Mouse (Mus musculus) gastrocnemius, adult 2 months (tissue): ENCODE data around the gene Slc16a11. TPM values are rescaled to one million over a fixed set of nuclear protein-coding genes. Genes with fewer than 3 reads are reported as not detected.

ENCODE experiments used
- DNase-seq: peaks from one replicate; pipeline ENCODE4 v3.0.0; 2022
- H3K27ac ChIP-seq: fragments of 200-600 bp; 2 replicates; pipeline ENCODE4 v1.8.1; 2022; ENCODE audit warnings: mild to moderate bottlenecking
- H3K4me3 ChIP-seq: fragments of 200-600 bp; 2 replicates; pipeline ENCODE4 v1.8.1; 2022; ENCODE audit warnings: mild to moderate bottlenecking, moderate library complexity
- CTCF ChIP-seq: fragments of 200-600 bp; IDR thresholded peaks from 2 replicates; pipeline ENCODE4 v1.8.1; 2022; ENCODE audit warnings: antibody characterized with exemption, mild to moderate bottlenecking, moderate library complexity
- intact Hi-C: fragments of 180-260 bp; cut with DNase I; formaldehyde crosslinking; loops from one replicate; pipeline ENCODE4 v1.15.1; 2025
- total RNA-seq, 2 experiments: library from RNA; stranded (reverse); gene quantifications; 2 replicates each; pipeline ENCODE4 v1.2.3; 2021

The Slc16a11 gene
- total RNA-seq, 2 experiments from 2014 or later = not detected

DNA sequence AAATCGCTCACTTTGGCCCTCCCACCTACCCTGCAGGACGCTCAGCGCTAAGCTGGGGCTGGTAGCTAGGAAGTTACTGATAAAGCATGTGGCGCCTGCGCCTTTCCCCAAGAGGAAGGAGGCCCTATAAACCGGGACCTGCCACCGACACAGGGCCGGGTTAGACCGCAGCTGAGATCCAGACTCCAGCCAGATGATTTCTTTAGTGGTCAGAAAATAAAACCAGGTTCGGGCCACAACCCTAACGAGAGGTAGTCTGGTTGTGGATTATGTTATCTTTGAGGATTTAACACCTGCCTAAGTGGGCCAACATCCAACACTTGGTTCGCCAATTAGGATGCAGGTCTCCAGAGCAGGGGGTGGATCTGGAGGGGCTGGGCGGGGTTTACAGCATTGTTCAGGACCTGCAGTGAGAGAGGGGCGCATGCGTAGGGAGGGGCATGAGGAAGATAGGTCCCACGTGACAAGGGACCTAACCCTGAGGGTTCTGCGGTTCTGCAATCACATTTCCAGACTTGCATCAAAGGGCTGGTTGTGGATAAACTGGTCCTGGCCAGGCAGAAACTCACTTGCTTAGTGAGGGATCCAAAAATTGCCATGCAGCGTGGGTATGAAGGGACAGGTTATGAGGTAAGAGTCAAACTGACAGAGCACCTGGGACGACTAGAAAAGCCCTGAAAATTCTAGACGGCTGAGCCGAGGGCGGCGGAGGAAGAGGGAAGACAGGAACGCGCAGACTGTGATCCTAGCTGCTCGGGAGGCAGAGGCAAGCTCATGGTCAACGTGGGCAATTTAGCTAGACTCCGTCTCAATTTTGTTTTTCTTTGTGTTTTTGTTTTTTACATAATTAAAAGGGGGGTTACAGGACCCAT lies 8.4 kb downstream of the Slc16a11 start, which contains the start of gene Slc16a13:
Gene Slc16a13, minus strand, starts transcription at position 334 of the 872 bp plus-strand sequence.
- no peak for TF ChIP-seq CTCF
- peak; percentile 89 for DNase-seq
- intact Hi-C loops = no loop called here

DNA sequence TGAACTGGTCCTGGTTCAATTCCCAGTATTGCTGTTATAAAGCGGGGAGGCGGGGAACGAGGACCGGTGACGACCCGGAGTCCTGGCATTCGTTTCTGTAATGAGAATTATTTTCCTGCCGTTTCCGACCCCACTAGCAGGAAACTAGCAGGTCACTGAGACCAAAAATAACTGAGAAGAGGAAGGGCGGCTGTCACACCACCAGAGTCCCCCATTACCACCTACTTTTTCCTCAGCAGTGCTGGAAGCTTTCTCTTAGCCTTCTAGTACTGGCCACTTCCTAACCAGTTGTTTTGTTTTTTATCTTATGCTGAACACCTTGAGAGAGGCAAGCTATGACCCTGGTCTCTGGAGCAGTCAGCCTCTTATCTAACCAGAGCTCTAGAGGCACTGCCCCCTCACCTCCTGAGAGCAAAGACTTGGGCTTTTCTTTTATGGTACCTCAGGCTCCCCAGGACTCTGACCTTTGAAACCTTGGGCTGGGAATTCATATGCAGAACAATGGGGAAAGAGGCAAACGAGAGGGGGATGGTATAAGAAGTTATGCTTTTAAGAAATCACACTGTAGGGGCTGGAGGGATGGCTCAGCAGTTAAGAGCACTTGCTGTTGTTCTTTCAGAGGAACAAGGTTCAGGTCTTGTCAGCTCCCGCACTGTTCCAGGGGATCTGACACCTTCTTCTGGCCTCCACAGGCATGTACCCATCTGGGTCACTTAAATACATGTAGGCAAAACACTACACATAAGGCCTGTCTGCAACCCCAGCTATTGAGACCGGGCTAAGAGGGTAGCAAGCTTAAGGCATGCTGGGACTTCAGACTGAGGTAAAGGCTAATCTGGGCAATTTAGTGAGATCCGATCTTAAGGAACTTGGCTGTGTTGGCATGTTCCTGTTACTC lies 9.3 kb downstream of the Slc16a11 start:
- intact Hi-C loops = no loop called here
- no peak for TF ChIP-seq CTCF
- no peak for DNase-seq
- Histone ChIP-seq H3K4me3 (peak overlapping the region; percentile 78), H3K27ac (peak overlapping the region; percentile 90)

More for the DNA sequence above, 8.4 kb downstream of the Slc16a11 start, which contains the start of gene Slc16a13:
- peak within 1 kb of the TSS; percentile 90 for H3K27ac ChIP-seq
- peak within 1 kb of the TSS; percentile 78 for H3K4me3 ChIP-seq

DNA sequence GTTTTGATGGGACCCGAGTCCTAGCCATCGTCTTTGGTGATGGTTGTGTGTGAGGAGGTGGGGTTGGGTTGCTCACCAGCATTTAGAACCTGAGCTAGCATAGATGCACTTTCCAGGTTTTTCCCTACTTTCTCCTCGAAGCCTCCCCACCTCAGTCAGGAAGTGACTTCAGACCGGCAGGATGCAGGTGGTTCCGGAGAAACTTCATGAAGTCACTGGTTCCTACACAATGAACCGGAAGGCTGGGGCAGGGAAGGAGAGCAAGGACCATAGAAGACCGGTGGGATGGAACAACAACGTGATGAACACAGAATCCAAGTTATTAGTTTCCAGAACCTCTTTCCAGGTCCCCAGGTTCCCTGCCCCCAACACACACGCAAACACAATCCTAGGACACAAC lies 11.2 kb downstream of the Slc16a11 start:
- intact Hi-C loops = no loop called here
- peak overlapping the region; percentile 92 for H3K27ac ChIP-seq
- no peak for TF ChIP-seq CTCF
- DNase-seq = no peak
- H3K4me3 ChIP-seq = peak overlapping the region; percentile 78

DNA sequence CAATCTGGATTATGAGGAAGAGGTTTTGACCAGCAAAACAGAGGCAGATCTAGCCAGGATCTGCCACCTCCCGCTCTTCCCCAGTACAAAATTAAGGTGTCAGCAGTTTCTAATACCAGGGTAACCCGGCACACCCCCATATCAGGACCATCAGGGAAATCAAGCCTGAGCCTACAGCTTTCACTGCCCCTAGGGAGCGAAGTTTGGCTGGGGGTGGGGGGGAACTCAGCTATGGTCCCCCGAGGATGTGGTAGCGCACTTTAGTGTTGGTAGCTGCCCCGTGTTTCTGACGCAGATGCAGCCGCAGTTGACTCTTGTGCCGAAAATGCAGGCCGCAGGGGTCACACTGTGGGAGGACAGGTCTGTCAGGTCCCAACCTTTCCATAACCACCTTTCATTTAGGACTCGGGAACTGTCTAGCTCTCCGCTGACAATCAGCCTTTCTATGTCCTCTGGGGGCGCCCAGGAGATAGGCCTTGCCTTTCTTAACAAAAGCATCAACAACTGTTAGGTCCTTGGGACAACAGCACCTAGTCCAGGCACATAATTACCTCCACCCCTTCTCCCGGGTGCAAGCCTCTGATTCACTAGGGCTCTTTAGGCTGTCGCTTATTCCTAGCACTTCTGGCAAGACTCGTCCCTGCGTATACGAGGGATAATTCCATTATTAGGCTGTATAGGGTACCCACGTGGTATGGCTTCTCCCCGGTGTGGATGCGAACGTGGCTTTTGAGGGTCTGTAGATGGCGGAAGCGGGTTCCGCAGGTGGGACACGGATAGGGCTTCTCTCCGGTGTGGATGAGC lies 13.4 kb downstream of the Slc16a11 start:
- TF ChIP-seq CTCF = no peak
- peak overlapping the region; percentile 73 for H3K4me3 ChIP-seq
- intact Hi-C loops = no loop called here
- peak; percentile 19 for DNase-seq
- peak overlapping the region; percentile 92 for H3K27ac ChIP-seq

DNA sequence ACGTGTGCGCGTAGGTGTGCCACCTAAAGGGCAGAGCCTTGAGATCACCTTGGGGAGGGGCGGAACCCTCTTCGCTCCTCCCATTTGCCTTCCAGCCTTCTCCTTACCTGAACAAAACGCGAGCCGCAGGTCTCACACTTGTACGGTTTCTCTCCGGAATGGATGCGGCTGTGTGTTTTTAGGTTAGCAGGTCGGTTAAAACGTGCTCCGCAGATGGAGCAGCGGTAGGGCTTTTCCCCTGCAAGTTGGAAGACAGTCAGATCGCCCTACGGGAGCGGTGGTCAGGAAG lies 14.0 kb downstream of the Slc16a11 start:
- no peak for DNase-seq
- intact Hi-C loops = no loop called here
- H3K27ac ChIP-seq = peak overlapping the region; percentile 92
- H3K4me3 ChIP-seq = peak overlapping the region; percentile 73
- TF ChIP-seq CTCF = no peak

DNA sequence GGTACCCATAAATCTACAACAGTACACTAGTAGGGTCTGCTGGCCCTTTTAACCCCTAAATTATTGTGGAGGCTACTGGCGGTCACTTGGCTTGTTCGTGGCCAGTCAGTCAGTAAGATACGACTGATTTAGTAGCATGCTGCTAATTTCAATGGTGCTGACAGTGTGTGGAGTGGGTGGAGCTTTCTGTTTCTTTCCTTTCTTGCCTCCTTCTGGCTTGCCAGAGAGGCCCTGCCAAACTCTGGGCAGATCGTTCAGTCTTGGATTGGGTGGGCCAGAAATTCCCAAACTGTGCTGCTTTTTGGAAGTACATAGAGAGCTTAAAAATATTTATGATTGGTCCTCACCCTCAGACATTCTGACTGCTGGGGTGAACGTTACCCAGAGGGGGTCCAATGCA lies 14.6 kb downstream of the Slc16a11 start:
- DNase-seq = no peak
- peak overlapping the region; percentile 73 for H3K4me3 ChIP-seq
- intact Hi-C loops = no loop called here
- no peak for TF ChIP-seq CTCF
- H3K27ac ChIP-seq = peak overlapping the region; percentile 92

- H3K27ac ChIP-seq = peak overlapping the region; percentile 92
- intact Hi-C loops = no loop called here
- peak overlapping the region; percentile 73 for H3K4me3 ChIP-seq
- DNase-seq = no peak
- TF ChIP-seq CTCF = no peak
These were observed 15.2 kb downstream of the Slc16a11 start for GRCm38 (mm10) chr11:70227661-70228245.

DNA sequence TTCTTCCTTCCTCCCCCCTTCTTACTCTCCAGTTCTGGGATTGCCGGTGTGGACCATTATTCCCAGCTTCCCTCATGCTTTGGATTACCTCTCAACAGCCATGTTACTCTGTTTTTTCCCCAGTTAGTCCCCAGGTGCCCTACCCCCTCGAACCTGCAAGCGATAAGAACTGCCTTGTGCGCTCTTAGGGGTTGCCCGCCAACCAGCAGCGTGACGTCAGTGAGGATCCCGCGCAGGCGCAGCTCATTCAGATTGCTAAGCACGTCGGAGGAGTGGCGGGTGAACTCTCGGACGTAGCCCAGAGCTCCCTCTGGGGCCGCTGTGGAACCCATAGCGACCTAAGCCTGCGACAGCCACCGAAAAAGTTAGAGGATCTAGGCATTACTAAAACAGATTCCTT lies 16.3 kb downstream of the Slc16a11 start:
- H3K27ac ChIP-seq = peak overlapping the region; percentile 92
- H3K4me3 ChIP-seq = peak overlapping the region; percentile 73
- no peak for TF ChIP-seq CTCF
- DNase-seq = peak; percentile 85
- intact Hi-C loops = no loop called here

- intact Hi-C loops = no loop called here
These were observed 16.9 kb downstream of the Slc16a11 start, which contains the start of gene Bcl6b for GRCm38 (mm10) chr11:70229260-70230010. Gene Bcl6b (minus strand): TSS chr11:70229798.

GRCm38 (mm10) chr11:70230239-70230727 lies 17.7 kb downstream of the Slc16a11 start:
- peak overlapping the region; percentile 73 for H3K4me3 ChIP-seq
- peak overlapping the region; percentile 92 for H3K27ac ChIP-seq
- intact Hi-C loops = no loop called here
- DNase-seq = peak; percentile 90
- peak; percentile 100 for TF ChIP-seq CTCF

More at GRCm38 (mm10) chr11:70229260-70230010, 16.9 kb downstream of the Slc16a11 start, which contains the start of gene Bcl6b:
- Histone ChIP-seq H3K4me3 (peak within 1 kb of the TSS; percentile 73), H3K27ac (peak within 1 kb of the TSS; percentile 92)
- no peak for TF ChIP-seq CTCF
- DNase-seq = no peak

- Histone ChIP-seq H3K27ac (peak overlapping the region; percentile 92), H3K4me3 (peak overlapping the region; percentile 85)
- DNase-seq = peak; percentile 68
- intact Hi-C loops = no loop called here
- TF ChIP-seq CTCF = no peak
These were observed 20.0 kb downstream of the Slc16a11 start for GRCm38 (mm10) chr11:70232546-70232945.
